Mouse (Mus musculus) thymus, postnatal 10 days (tissue): ENCODE results near the gene Stxbp1.
"Not testable (repeated sequence)": the region's sequence is repeated elsewhere in the genome, so short reads cannot be mapped to it uniquely, and the experiment has no call there.

Source experiments
- DNase-seq, 2 experiments: peaks; one replicate each; pipeline ENCODE4 v3.0.0; 2021; ENCODE audit warnings: low spot score in 2 of 2

Gene Stxbp1

DNA sequence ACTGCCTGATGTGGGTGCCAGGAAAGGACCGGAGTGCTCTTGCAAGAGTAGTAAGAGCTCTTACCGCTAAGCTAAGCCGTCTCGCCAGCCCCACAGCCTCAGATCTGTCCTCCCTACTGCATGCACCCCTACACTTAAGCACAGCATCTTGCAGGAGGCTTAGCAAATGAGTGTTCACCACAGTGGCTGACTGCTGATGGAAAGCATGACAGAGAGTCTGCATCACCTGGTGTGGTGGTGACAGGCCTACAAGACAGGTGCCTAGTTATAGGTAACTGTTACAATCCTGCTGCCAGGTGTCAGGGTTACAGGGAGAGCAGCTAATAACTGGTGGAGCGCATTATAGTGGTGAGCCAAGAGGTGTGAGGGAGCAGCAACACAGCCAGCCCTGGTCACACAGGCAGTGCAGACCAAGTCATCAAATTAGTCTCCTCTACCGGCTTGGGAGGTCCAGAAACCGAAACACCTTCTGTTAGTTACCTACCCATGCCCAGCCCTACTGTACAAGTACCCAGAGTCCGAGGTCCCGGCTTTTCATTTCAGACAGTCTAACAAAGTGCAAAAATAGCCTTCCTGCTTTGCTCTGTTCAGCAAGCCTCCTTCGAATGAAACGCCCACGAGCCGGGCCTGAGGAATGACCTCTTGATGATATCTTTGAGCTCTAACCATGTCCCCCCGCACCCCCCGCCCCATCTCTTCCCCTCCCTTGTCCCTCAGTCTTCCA, 28.1 kb upstream of the Stxbp1 start:
- DNase-seq, result no peak

DNA sequence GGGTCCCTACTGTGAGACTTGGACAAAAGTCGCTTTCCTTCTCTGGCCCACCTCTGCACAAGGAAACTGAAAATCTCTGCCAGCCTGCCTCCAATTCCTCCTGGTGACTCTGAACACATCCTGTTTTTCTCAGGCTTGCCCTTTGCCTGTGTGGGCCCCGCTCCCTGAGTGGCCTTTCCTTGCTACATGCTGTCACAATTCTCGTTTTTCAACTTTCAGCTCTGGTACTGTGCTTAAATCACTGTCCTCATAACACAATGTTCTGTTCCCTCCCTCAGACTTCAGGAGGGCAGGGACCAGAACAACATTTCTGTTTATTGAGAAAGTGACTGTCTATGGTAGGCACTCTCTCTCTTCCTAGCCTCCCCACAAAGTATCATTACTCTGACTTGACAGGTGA, 27.0 kb upstream of the Stxbp1 start:
- DNase-seq, result no peak

DNA sequence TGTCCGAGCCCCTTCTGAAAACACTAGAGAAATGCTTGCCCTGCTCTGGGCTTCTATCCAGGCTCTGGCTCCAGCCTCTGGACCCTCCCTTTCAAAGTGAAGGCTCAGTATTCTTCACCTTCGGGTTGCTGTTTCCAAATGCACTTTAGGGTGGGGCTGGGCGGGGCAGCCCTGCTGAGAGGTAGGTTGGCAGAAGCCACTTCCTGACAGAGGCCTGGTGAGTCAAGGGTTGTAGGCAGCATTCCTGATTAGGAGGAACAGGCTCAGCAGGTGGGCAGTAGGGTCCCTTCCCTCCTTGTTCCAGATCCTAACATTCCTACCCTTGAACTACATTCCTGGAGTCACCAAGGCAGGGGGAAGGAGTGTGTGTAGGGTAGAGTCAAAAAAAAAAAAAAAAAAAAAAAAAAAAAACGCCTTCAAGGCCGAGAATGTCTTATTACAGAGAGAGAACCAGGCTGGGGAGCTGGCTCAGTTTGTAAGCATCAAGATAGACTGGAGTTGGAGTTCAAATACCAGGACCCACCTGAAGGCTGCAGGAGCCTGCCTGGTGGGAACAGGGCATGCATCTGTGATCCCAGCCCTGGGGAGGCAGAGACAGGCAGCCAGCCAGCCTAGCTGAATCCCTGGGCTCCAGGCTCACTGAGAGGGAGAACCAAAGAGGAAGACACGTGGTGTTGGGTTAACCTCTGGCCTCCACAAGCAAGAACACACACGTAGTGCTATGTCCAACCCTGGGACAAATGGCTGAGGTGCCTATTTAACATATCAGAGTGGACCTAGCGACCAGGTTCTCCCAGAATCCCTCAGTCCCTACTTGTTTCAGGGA, 23.4 kb upstream of the Stxbp1 start:
- DNase-seq, result no peak

DNA sequence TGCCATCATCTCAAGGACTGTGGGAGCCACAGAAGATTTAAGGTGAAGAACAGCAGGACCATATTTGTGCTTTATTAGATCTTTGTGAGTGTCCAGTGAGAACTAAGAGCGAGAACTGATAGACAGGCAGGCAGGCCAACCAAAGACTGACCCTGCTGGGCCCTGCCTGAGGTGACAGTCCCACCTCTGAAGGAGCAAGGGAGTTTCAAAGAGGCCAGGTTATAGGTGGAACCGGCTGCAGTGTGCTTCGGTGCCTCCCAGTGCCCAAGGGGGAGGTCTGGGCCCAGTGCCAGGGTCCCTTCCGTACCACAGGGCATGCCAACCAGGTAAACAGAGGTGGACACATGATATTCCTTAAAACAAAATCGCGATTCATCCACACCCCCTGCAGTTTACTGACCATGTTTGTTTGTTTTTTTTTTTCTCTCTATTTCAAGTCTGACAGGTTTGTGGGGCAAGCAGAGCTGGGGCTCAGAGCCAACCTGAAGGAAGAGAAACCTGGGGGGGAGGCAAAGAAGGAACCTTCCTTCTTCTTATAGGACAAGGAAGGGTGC, 22.8 kb upstream of the Stxbp1 start:
- no peak for DNase-seq

DNA sequence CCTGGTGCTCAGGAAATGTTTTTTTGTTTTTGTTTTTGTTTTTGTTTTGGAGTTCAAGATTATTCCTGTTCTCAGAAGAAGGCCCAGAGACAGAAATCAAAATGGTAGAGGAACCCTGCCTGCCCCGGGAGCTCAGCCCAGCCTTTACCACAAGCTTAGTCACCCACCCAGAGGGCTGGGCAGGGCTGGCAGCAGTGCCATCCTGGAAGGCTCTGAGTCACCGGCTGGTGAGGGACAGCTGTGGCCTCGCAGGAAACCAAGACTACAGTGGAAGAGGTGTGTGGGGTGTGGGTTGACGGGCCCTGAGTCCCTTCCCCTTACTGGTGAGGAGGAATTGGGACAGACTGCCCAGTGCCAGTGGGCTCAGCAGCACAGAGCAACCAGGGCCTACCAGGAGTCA, 20.3 kb upstream of the Stxbp1 start:
- DNase-seq, result no peak

DNA sequence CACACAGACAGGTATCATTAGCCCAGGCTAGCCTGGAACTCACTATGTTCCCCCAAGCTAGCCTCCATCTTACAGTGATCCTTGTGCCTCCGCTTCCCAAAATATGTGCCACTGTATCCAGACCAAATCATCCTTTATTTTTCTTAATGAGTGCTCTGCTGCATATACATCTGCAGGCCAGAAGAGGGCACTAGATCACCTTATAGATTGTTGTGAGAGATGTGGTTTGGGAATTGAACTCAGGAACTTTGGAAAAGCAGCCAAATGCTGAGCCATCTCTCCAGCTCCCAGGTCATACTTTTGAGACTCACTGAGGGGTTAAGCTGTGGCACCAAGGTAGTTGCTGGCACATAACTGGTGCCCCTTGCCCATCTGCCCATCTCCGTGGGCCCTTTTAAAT, 17.7 kb upstream of the Stxbp1 start:
- no peak for DNase-seq

DNA sequence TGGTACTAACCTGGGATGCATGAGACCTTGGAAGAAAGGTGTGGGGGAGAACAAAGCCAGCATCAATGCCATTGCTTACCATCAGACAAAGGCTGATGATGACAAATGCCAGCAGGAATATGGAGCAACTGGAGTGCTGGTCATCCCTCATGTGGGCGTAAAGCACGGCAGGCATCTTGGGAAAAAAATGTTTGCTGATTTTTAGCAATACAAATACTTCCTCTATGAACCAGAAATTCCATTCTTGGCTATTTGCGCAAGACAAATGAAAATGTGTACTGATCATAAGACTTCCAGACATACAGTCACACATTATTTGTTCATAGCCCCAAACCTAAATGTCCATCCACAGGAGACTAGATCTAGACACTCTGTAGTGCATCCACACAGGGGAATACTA, 16.3 kb upstream of the Stxbp1 start:
- no peak for DNase-seq

DNA sequence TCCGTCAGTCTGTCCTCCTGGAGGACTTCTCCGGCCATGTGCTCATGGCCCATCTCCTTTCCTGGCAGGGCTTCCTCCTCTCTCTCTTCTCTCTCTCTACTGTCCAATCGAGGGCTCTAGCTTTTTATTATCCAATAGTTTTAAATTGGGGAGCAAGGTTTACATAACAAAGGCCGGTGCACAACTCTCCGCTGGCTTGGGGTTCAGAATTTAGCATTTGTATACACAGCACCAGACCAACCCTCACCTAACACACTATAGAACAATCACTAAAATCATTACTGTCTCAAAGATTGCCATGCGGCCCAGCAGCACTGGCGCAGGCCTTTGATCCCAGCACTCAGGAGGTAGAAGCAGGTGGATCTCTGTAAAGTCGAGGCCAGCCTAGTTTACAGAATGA, 13.8 kb upstream of the Stxbp1 start:
- no peak for DNase-seq

DNA sequence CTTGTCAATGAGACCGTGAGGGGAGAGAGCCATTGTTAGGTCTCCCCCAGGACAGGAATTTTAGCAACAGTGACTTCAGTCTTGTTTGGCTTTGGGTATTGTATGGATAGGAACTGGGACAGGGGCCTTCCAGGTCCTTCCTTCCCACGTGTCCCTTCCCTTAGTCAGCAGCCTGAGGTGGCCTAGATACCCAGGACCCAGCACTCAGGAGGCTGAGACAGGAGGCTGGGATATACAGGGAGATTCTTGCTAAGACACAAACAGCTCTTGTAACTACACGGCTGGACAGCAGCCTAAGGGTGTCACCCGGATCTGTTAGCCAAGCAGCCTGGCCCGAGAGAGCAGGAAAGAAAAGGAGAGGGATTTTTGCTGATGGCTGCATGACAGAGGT, 12.6 kb upstream of the Stxbp1 start:
- DNase-seq, result no peak

DNA sequence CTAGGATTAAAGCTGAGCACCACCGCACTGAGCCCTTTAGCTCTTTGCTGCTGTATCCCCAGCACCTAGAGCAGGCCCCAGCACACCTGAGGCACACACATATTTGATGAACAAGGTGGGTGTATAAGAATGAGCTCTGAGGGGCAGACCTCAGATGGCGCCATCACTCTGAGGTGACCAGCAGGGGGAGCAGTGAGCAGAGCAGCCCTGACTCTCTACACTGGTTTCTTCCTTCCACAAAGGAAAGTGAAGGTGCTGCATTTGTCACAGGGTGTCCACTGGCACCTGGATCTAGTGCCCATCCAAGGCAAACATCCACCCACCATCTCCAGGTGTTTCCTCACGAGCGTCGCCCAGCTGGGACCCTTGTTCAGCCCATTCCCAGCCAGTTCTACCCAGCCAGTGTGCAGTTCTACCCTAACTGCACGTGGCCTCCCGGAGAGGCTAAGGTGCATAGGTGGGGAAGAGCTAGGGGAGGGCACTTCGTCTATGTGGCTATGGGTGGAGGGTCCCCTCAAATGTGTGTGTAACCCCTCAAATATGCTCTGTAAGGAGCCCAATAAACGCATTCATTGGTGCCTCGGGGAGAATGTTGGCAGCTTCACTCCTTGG, 12.1 kb upstream of the Stxbp1 start:
- peak; percentile 34 to 83 for DNase-seq

DNA sequence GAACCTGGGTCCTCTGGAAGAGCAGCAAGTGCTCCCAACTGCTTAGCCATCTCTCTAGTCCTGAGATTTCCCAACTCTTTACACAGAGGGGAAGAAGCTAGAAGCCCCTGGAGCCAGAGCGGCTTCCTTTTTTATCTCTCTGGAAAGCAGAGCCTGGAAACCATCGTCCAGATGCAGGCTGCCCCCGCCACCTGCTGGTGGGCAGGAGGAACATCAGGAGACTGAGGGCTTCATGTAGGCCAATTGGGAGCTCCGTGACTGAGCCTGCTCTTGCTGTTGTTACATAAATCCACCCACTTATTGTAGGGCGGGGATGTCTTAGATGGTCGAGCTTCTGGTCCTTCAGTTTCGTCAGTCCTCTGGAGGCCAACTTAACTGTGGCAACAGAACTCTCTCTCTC, 10.5 kb upstream of the Stxbp1 start:
- DNase-seq, result peak; percentile 50 to 82

DNA sequence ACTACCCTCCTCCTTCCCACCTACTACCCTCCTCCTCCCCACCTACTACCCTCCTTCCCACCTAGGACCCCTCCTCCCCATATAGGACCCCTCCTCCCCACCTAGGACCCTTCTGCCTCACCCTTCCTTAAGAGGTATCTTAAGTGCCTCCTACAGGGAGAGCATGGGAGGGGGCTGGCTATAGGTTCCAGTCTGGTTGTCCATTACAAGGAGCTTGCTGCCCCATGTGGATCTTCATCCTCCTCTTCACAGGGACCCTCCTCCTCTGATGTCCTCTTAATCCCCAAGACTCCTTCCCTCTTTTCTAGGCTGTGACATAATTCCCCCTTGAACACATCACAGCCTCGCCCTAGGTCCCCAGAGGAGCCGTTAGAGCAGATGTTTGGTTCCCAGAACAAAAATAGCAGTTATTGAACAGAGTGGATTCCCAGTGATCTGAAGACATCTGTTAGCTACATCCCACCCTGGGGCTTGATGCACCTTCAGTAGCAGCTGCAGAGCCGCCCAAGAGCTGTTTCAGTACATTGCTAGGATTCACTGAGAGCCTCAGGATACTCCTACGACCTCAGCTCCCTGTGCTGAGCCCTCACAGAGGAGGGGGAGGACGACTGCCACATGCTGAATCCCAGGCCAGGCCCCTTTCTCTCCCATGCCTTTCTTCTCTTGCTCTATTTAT, 8.9 kb upstream of the Stxbp1 start:
- no peak for DNase-seq

DNA sequence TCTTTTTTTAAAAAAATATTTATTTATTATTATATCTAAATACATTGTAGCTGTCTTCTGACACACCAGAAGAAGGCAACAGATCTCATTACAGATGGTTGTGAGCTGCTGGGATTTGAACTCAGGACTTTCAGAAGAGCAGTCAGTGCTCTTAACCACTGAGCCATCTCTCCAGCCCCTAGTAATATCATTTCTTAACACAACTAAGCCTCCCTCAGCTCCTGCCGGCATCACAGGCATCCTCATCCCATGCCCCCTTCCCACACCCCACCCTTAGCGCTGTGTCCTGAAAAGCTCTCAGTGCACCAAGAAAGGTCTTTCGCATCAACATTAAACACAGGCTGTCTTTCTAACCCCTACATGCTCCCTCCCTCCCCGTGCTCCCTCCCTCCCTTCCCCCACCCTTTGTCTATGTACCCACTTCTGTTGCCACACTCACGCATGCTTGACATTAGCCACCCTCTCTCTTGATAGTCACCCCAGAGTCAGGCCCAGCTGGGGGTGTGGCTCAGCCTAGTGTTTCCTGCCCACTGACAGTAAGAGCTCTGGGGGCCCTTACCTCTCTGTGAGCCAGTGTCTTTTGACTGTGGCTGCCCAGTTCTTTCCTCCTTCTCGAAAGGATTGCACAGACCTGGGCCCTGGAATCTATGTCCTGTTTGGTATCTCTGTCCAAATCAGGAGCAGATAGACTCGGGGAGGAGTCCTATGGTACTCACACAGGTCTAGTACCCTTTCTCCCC, 8.2 kb upstream of the Stxbp1 start:
- no peak for DNase-seq

DNA sequence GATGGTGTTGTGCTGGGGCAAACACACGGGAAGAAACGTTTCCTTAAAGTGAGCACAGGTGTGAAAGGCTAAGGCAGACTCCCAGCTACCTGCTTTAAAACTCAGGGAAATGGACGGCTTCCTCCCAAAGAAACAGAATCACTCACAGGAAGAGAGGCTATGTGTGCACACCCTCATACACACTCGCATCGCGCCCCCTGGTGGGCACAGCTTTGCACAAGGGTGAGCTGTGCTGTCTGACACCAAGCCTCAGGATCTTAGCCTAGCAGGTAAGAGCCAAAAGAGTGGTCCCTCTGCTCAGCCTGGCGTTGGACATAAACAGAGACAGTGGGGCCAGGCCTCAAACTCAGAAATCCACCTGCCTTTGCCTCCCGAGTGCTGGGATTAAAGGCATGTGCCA, 7.2 kb upstream of the Stxbp1 start:
- peak; percentile 80 to 97 for DNase-seq

DNA sequence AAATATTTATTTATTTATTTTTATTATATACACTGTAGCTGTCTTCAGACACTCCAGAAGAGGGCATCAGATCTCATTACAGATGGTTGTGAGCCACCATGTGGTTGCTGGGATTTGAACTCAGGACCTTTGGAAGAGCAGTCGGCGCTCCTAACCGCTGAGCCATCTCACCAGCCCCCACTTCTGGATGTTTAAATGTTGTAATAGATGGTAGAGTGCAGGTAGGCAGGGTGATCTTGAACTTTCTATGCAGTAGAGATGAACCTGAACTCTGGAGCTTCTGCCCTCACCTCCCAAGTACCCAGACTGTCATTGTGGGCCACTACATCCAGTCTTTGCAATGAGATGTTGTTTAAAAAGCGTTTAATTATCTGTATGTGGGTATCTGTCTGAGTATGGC, 6.7 kb upstream of the Stxbp1 start:
- not testable (repeated sequence) for DNase-seq

DNA sequence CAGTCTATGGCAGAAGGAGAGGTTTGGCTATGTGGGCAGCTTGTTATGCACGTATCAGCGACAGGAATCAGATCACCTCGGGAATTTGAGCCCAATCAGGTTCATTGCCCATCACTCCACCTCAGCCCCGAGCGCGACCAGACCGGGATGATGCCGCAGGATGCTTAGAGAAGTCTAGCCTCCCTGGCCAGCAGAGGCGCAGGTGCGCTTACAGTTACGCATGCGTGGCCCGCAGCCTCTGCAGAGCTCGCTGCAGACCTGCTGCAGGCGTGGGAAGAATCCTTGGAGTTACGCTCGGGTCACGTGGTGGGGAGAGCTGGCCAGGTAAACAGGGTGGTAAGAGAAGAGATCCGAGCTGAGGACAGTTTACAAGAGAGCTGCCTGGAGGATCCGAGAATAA, 5.1 kb upstream of the Stxbp1 start:
- peak; percentile 26 to 61 for DNase-seq

DNA sequence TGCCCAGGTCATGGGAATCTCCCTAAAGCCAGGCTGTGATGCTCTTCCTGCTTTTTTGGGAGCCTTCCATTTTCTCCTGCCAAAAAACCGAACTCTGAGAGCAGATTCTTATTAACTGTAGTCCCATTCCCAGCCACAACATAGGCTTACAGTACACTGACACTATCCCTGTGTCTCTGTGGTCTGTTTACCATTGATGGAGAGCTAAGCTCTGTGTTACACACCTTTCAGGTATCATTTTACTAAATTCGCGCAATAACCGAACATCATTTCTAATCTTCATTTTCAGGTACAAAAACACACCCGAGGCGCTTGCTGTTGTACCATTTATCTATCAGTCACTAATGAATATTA, 400 bp upstream of the Stxbp1 start:
- no peak for DNase-seq

DNA sequence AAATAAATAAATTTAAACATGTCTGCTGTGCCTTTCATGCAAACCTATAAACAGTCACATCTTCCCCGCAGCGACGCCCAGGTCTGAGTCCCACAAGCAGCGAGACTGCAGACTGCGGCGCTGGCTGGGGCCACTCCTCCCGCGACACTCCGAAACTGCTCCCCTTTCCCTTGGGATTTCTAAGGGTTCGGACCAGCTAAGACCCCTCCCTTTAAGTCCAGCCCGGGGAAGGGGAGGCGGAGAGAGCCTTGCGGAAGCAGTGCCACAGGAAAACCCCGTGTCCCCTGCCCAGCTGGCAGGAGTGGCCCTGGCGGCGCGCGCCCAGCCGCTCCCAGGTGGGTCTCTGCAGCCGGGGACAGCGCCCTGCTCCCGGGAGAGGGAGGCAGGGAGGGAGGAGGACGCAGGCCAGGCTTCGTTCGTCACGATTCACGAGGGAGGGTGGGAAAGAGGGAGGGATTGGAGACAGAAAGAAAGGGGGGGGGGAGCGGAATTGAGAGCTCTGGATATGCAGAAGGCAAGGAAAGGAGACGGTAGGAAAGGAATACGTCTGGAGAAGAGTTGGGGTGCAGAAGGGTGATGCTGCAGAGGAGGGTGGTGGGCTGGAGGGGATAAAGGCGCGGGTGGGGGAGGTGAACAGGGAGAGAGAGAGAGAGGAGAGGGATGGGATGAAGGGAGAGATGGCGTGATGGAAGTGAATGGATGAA, 792 bp downstream of the Stxbp1 start:
- no peak for DNase-seq

DNA sequence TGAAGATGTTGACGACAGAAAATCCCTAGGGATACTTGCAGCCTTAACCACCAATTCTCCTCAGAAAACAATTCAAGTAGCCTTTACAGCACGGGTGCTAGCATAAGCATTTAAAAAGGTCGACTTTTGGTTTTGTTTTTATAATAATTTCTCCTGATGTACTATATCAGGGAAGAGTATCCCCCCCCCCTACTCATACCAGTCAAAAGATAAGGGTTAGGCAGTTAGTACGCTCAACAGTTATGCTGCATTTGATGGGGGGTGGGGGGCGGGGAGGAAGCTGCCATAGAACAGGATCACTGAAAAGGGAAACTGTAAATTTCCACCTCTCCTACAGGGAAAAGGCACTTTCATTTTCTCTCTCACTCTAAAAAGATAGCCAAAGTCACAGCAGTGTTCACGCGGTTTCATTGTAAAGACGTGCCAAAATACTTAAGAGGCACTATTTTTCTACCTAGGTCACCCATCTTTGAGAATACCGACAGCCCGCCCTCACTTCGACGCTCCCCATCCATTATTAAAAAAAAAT, 1.4 kb downstream of the Stxbp1 start:
- DNase-seq, result no peak

DNA sequence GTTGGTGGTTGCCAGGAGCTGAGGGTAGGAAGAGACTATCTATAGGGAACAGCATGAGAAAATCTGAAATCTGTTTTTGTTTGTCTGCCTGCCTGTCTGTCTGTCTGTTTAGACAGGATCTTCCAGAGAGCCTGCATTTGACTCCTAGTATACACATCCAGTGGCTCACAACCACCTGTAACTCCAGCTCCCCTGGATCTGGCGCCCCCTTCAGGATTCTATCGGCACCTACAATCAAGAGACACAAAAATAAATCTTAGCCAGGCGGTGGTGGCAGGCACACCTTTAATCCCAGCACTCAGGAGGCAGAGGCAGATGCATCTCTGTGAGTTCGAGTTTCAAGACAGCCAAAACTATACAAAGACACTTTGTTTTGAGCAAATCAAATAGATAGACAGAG, 4.5 kb downstream of the Stxbp1 start:
- DNase-seq, result peak in 1 of 2 experiments; percentile 35

DNA sequence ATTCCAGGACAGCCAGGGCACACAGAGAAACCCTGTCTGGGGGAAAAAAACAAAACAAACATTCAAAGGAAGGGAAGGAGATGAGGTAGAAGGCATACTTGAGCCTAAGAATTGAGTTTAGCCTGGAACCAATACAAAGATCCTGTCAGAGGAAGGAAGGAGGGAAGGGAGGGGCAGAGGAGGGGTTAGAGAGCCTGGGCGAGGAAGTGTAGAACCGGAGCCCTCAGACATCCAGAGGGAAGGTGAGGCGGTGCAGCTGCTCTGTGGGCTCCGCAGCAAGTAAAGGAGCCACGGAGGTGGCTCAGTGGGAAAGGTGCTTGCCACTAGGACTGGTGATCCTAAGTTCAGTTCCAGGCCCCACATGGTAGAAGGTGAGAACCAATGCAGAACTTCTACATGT, 5.9 kb downstream of the Stxbp1 start:
- DNase-seq, result no peak
